Mouse (Mus musculus) E14TG2a.4 (cell line): ENCODE results near the gene Acsl6.

Experiments used
- CTCF ChIP-seq: conservative IDR thresholded peaks from 2 replicates; pipeline ENCODE4 v1.5.1; 2014; ENCODE audit warnings: low read length
- NANOG ChIP-seq: IDR thresholded peaks from 2 replicates; pipeline ENCODE4 v1.6.1; 2014; ENCODE audit warnings: borderline replicate concordance, low read length, mixed read lengths
- POU5F1 ChIP-seq: IDR thresholded peaks from 2 replicates; pipeline ENCODE4 v1.6.1; 2014; ENCODE audit warnings: low read length, borderline replicate concordance

DNA sequence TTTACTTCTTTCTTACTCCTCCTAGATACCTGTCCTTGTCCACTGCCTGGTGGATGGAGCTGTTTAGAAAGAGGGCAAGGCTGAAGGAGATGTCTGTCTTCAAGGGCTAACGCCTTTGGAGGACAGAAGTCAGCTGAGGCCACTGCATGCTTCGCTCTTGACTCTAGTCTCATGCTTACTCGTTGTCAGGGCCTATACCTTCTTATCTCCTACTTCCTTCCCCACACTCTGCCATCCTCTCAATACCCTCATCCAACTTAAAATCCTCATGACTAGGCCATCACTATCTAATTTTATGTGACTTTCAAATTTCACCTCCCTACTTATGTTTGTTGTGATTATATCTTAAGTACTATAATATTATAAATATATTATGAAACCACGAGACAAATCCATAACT, 101.3 kb downstream of the Acsl6 start:
- TF ChIP-seq CTCF (no peak), POU5F1 (no peak), NANOG (no peak)
